ENCODE assay signal across 48 mouse cellular contexts in genomic region chr4:141797545-141797944, GRCm38 (mm10). TPM values are rescaled to one million over a fixed set of nuclear protein-coding genes. Genes with fewer than 3 reads are reported as not detected.
"Had no signal": no experiment of that assay in that cellular context is flagged by ENCODE, and none has a peak within 500 bp of the region (broad histone marks: within the 10 kb centered on the region; RNA-seq: fewer than 3 reads in every experiment).

No protein-coding gene starts in this region.

- H3K27me3 ChIP-seq: heart, embryonic 12.5 days; heart, embryonic 13.5 days; heart, embryonic 15.5 days; hindbrain, embryonic 12.5 days; hindbrain, embryonic 13.5 days; hindbrain, embryonic 15.5 days; intestine, embryonic 15.5 days; kidney, embryonic 15.5 days had no signal

- H3K9ac ChIP-seq: heart, embryonic 12.5 days; heart, embryonic 13.5 days; heart, embryonic 15.5 days; hindbrain, embryonic 12.5 days; hindbrain, embryonic 13.5 days; hindbrain, embryonic 14.5 days; hindbrain, embryonic 15.5 days; intestine, embryonic 15.5 days; kidney, embryonic 15.5 days had no signal

- H3K9me3 ChIP-seq: heart, embryonic 10.5 days; heart, embryonic 12.5 days; heart, embryonic 13.5 days; heart, embryonic 15.5 days; hindbrain, embryonic 10.5 days; hindbrain, embryonic 12.5 days; hindbrain, embryonic 13.5 days; hindbrain, embryonic 15.5 days; intestine, embryonic 15.5 days; kidney, embryonic 15.5 days had no signal

- H3K4me2 ChIP-seq: heart, embryonic 11.5 days; heart, embryonic 12.5 days; heart, embryonic 13.5 days; heart, embryonic 15.5 days; hindbrain, embryonic 12.5 days; hindbrain, embryonic 13.5 days; hindbrain, embryonic 14.5 days; hindbrain, embryonic 15.5 days; intestine, embryonic 15.5 days; kidney, embryonic 15.5 days had no signal

- H3K4me3 ChIP-seq: heart, embryonic 10.5 days; heart, embryonic 12.5 days; heart, embryonic 13.5 days; heart, embryonic 15.5 days; hindbrain, embryonic 10.5 days; hindbrain, embryonic 12.5 days; hindbrain, embryonic 13.5 days; hindbrain, embryonic 15.5 days; intestine, embryonic 15.5 days; kidney, embryonic 15.5 days; layer of hippocampus, adult 2 months; left cerebral cortex, adult 2 months had no signal

- H3K27ac ChIP-seq: heart, embryonic 10.5 days; heart, embryonic 13.5 days; heart, embryonic 15.5 days; hindbrain, embryonic 10.5 days; hindbrain, embryonic 12.5 days; hindbrain, embryonic 13.5 days; hindbrain, embryonic 14.5 days; hindbrain, embryonic 15.5 days; hindbrain, postnatal 0 days; intestine, embryonic 15.5 days; kidney, embryonic 15.5 days; kidney, postnatal 0 days; layer of hippocampus, adult 2 months; left cerebral cortex, adult 2 months had no signal

- DNase-seq: heart, postnatal 10 days; heart, postnatal 14 days; heart, postnatal 36 days; kidney, adult 11 months; kidney, adult 18-20 months; kidney, adult 2 months; kidney, adult 8-10 months; kidney, adult 9 months; kidney, postnatal 10 days; kidney, postnatal 14 days; kidney, postnatal 36 days; kidney, postnatal 4 days; layer of hippocampus, adult 9-11 months; layer of hippocampus, postnatal 36 days had no signal

RNA-seq across cellular contexts. Expression of gene Cela2a, which starts 28.4 kb away (rescaled TPM):
- total RNA-seq: heart, postnatal 14 days; heart, postnatal 25 days; heart, postnatal 36 days; hematopoietic stem cell, adult 5-6 weeks; hindbrain, postnatal 0 days; layer of hippocampus, adult 18-20 months; layer of hippocampus, adult 2 months; layer of hippocampus, adult 8-10 months; layer of hippocampus, postnatal 10 days; layer of hippocampus, postnatal 14 days; layer of hippocampus, postnatal 25 days; layer of hippocampus, postnatal 36 days; left cerebral cortex, adult 18-20 months; left cerebral cortex, adult 2 months had no signal
- polyA plus RNA-seq: heart, embryonic 10.5 days; heart, embryonic 11.5 days; heart, embryonic 12.5 days; heart, embryonic 13.5 days; heart, embryonic 14.5 days; hindbrain, embryonic 10.5 days; hindbrain, embryonic 11.5 days; hindbrain, embryonic 12.5 days; hindbrain, embryonic 13.5 days; hindbrain, embryonic 14.5 days; hindbrain, embryonic 16.5 days; inflammation-experienced regulatory T-cells, adult 6 months; kidney, embryonic 14.5 days; kidney, embryonic 16.5 days had no signal

RNA-seq across cellular contexts. Expression of gene Ctrc, which starts 48.6 kb away (rescaled TPM):
- total RNA-seq: heart, postnatal 10 days; heart, postnatal 14 days; heart, postnatal 25 days; heart, postnatal 36 days; hematopoietic stem cell, adult 5-6 weeks; hindbrain, postnatal 0 days; layer of hippocampus, adult 18-20 months; layer of hippocampus, adult 2 months; layer of hippocampus, adult 8-10 months; layer of hippocampus, postnatal 10 days; layer of hippocampus, postnatal 14 days; layer of hippocampus, postnatal 25 days; layer of hippocampus, postnatal 36 days; left cerebral cortex, adult 18-20 months; left cerebral cortex, adult 2 months had no signal
- polyA plus RNA-seq: heart, embryonic 10.5 days; heart, embryonic 11.5 days; heart, embryonic 12.5 days; heart, embryonic 13.5 days; heart, embryonic 14.5 days; heart, embryonic 15.5 days; heart, embryonic 16.5 days; heart, postnatal 0 days; hindbrain, embryonic 10.5 days; hindbrain, embryonic 11.5 days; hindbrain, embryonic 12.5 days; hindbrain, embryonic 13.5 days; hindbrain, embryonic 14.5 days; hindbrain, embryonic 15.5 days; hindbrain, embryonic 16.5 days; hindbrain, postnatal 0 days; inflammation-experienced regulatory T-cells, adult 6 months; intestine, embryonic 14.5 days; intestine, postnatal 0 days; kidney, adult 2 months; kidney, embryonic 14.5 days; kidney, embryonic 15.5 days; kidney, embryonic 16.5 days; kidney, postnatal 0 days had no signal

RNA-seq across cellular contexts. Expression of gene Agmat, which starts 51.1 kb away (rescaled TPM):
- total RNA-seq: hematopoietic stem cell, adult 5-6 weeks; hindbrain, postnatal 0 days; layer of hippocampus, adult 2 months; layer of hippocampus, adult 8-10 months; layer of hippocampus, postnatal 10 days; layer of hippocampus, postnatal 14 days; layer of hippocampus, postnatal 25 days had no signal
- polyA plus RNA-seq: hindbrain, embryonic 10.5 days; hindbrain, embryonic 11.5 days; hindbrain, embryonic 12.5 days; hindbrain, embryonic 13.5 days; inflammation-experienced regulatory T-cells, adult 6 months had no signal
